Mouse (Mus musculus) liver, postnatal 0 days (tissue): ENCODE measurements around the gene Zfp639. TPM values are rescaled to one million over a fixed set of nuclear protein-coding genes. Genes with fewer than 3 reads are reported as not detected.

Source experiments
- ATAC-seq: fragments of 200-750 bp; cut with Nextera tagmentation; 2 replicates; pipeline ENCODE4 v1.8.0; 2017; ENCODE audit warnings: mild to moderate bottlenecking, moderate library complexity
- DNase-seq: peaks from one replicate; pipeline ENCODE4 v3.0.0-alpha.2; 2016
- H3K27ac ChIP-seq: fragments of 300-500 bp; sonication (generic); 2 replicates; pipeline ENCODE4 v1.5.1; 2014; ENCODE audit warnings: antibody characterized with exemption, moderate library complexity, mild to moderate bottlenecking, low read depth
- H3K27me3 ChIP-seq: fragments of 300-500 bp; sonication (generic); 2 replicates; pipeline ENCODE4 v1.6.1; 2014; ENCODE audit warnings: low read length, control low read depth, mixed read lengths; ENCODE audit not compliant: insufficient read depth
- H3K36me3 ChIP-seq: fragments of 300-500 bp; sonication (generic); replicated peaks from 2 replicates; pipeline ENCODE4 v1.6.1; 2014; ENCODE audit warnings: mild to moderate bottlenecking, control low read depth, low read length, moderate library complexity, mixed read lengths; ENCODE audit not compliant: insufficient read depth
- H3K4me1 ChIP-seq: fragments of 300-500 bp; sonication (generic); 2 replicates; pipeline ENCODE4 v1.6.1; 2014; ENCODE audit warnings: antibody characterized with exemption, mild to moderate bottlenecking, control low read depth; ENCODE audit not compliant: insufficient read depth
- H3K4me2 ChIP-seq: fragments of 300-500 bp; sonication (generic); 2 replicates; pipeline ENCODE4 v1.6.1; 2014; ENCODE audit warnings: low read depth, mild to moderate bottlenecking, low read length, moderate library complexity, mixed read lengths
- H3K4me3 ChIP-seq: fragments of 300-500 bp; sonication (generic); 2 replicates; pipeline ENCODE4 v1.5.1; 2014; ENCODE audit warnings: low read depth, low read length
- H3K9ac ChIP-seq: fragments of 300-500 bp; sonication (generic); replicated peaks from 2 replicates; pipeline ENCODE4 v1.6.1; 2014; ENCODE audit warnings: mild to moderate bottlenecking, moderate library complexity
- H3K9me3 ChIP-seq: fragments of 300-500 bp; sonication (generic); 2 replicates; pipeline ENCODE4 v1.6.1; 2016; ENCODE audit warnings: mild to moderate bottlenecking, control low read depth, low read length, mixed read lengths
- CTCF ChIP-seq: sonication (generic); IDR thresholded peaks from 2 replicates; pipeline ENCODE4 v1.5.1; 2016; ENCODE audit warnings: antibody characterized with exemption, low read depth
- EP300 ChIP-seq: IDR thresholded peaks from 2 replicates; pipeline ENCODE4 v1.6.1; 2016; ENCODE audit warnings: antibody characterized with exemption, low read depth, mild to moderate bottlenecking
- WGBS: fragments of 180-500 bp; shearing (Covaris S2); extraction: QIAGEN DNeasy Blood & Tissue Kit; methylation state at CpG from one replicate; pipeline ENCODE4 v1.1.7; 2014; ENCODE audit not compliant: insufficient replicate concordance; 5-methylcytosine and 5-hydroxymethylcytosine counted together
- polyA plus RNA-seq: library from polyadenylated mRNA; unstranded; fragments of >200 nt; fragmentation: Nextera tagmentation; extraction: Ambion mirVana; gene quantifications from 2 replicates; pipeline ENCODE4 v1.2.1, GENCODE M21; 2015

The Zfp639 gene
- polyA plus RNA-seq, 1 experiment from 2014 or later: 14.0 TPM

DNA sequence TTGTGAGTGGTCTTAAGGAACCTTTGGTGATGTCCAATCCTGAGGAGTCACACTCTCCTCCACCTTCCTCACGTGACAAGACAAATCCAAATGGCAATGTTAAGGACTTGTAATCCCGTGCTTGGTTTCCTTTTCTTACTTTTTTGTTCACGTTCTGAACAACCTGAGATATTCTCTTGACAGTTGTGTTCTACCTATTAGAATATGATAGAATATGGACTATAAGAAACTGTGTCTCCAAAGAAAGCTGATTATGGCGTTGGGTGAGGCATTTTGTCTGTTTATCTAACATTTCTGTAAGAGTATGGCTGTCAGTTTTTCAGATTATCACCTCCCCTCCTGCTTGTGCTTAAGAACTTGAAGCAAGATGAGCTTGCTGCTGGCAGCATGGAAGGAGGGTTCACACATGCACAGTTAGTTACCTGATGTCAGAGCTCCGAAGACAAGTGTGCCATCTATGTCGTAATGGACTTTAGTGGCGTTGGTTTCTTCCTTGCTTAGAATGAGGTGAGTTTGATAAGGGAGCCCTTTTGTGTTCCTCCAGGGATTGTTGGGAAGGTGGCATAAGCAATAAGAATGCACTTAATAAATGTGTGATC, 2.7 kb downstream of the Zfp639 start:
- H3K36me3 ChIP-seq: peaks cover 25% of the 10 kb centered on the region
- TF ChIP-seq CTCF: no peak
- no peak; the same call in 1 of the 2 replicates for TF ChIP-seq EP300
- no peaks in the 10 kb centered on the region for H3K27me3 ChIP-seq
- no peak overlapping the region; the same call in 1 of the 2 replicates for H3K9ac ChIP-seq
- 55% methylated on average over 7 of the region's 7 CpGs for WGBS
- H3K4me3 ChIP-seq: peak overlapping the region; percentile 19; the same call in 1 of the 2 replicates
- no peaks in the 10 kb centered on the region for H3K9me3 ChIP-seq
- ATAC-seq (no peak), DNase-seq (no peak)
- peak overlapping the region; percentile 78 for H3K4me2 ChIP-seq
- peaks cover 20% of the 10 kb centered on the region for H3K4me1 ChIP-seq
- H3K27ac ChIP-seq: peak overlapping the region; percentile 46; the same call in 1 of the 2 replicates

DNA sequence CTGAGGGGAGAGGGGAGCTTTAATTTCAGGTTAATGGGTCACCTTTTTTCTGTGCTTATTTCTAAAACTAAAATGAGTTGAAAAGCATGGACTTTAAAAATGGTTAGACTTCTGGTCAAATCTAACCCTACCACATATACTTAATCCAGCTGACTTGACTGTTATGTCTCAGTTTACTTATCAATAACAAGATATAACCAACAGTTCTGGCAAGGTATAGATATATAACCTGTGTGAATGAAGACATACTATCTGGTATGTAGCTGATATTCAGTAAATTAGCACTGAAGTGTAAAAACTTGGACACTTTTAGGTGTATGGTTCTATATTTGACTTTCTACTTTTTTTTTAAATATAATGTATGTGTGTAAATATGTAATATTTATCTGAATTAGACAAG, 3.5 kb downstream of the Zfp639 start:
- ATAC-seq (no peak), DNase-seq (no peak)
- Histone ChIP-seq H3K4me2 (peak overlapping the region; percentile 78), H3K9me3 (no peaks in the 10 kb centered on the region), H3K27ac (peak overlapping the region; percentile 46; the same call in 1 of the 2 replicates), H3K36me3 (peaks cover 28% of the 10 kb centered on the region), H3K4me3 (peak overlapping the region; percentile 19; the same call in 1 of the 2 replicates), H3K9ac (no peak overlapping the region; the same call in 1 of the 2 replicates), H3K4me1 (peaks cover 20% of the 10 kb centered on the region), H3K27me3 (no peaks in the 10 kb centered on the region)
- peak; percentile 68 for TF ChIP-seq EP300
- TF ChIP-seq CTCF: no peak

DNA sequence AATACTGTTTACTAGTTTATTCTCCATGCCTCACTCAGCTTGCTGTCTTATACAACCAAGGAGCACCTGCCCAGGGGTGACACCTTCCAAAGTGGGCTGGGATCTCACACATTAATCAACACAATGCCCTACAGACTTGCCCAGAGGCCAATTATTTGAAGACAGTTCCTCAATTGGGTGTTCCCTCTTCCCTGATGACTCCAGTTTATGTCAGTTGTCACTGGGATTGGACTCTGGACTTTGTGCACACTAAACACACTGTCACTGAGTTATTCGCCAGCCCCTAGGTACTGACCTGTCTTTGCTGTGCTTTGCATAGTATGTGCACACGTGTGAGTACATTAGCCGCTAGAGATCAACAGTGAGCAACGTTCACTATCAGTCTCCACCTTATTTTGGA, 17.1 kb downstream of the Zfp639 start:
- peak overlapping the region; percentile 34; the same call in 1 of the 2 replicates for H3K27ac ChIP-seq
- H3K4me1 ChIP-seq: no peaks in the 10 kb centered on the region
- no peaks in the 10 kb centered on the region for H3K27me3 ChIP-seq
- H3K4me2 ChIP-seq: no peak overlapping the region
- TF ChIP-seq CTCF (no peak), EP300 (no peak)
- H3K4me3 ChIP-seq: no peak overlapping the region
- 68% methylated on average over 4 of the region's 4 CpGs for WGBS
- H3K9me3 ChIP-seq: peaks cover 6% of the 10 kb centered on the region; the same call in 1 of the 2 replicates
- DNase-seq: no peak
- H3K9ac ChIP-seq: no peak overlapping the region
- no peak for ATAC-seq
- peaks cover 7% of the 10 kb centered on the region; the same call in 1 of the 2 replicates for H3K36me3 ChIP-seq

DNA sequence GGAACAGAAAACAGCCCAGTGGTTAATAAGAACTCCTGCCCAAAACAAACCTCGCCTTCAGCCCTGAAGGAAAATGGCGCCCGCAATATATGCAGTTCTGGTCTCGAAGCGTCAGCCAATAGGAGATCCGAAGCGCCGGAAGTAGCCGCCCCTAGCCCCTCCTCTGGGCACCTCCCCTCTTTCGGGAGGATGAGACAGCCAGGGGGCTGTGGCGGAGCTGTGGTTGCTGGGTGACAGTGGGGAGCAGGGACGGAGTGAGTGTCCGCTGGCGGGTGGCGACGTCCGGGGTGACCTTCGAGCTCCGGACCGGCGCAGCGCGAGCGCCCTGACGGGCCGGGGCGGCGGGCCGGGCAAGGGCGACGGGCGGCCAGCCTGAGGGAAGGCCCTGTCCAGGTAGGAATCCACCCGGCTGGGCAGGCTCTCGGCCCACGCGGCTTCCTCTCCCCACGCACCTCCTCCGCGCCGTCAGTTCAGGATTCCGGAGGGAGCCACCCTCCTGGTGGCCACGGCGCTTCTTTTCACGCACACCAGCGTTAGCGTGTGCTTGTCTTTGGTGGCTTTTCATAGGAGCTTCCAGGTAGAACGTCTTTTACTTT, 19.3 kb downstream of the Zfp639 start, which contains the start of gene Mfn1:
TSS of gene Mfn1 (plus strand) at position 163 of the 596 bp plus-strand sequence.
- peak within 1 kb of the TSS; percentile 87 for H3K9ac ChIP-seq
- peaks cover 20% of the 10 kb centered on the region for H3K36me3 ChIP-seq
- 0 out of 2 replicates have a peak, but pooled peaks have one; percentile 14 for TF ChIP-seq CTCF
- no peak for TF ChIP-seq EP300
- ATAC-seq (peak; percentile 99), DNase-seq (peak; percentile 95)
- H3K27ac ChIP-seq: peak within 1 kb of the TSS; percentile 89
- H3K4me1 ChIP-seq: no peaks in the 10 kb centered on the region
- H3K9me3 ChIP-seq: peaks cover 6% of the 10 kb centered on the region; the same call in 1 of the 2 replicates
- H3K4me3 ChIP-seq: peak within 1 kb of the TSS; percentile 77
- peak within 1 kb of the TSS; percentile 74 for H3K4me2 ChIP-seq
- no peaks in the 10 kb centered on the region for H3K27me3 ChIP-seq
- under 1% methylated on average over 46 of the region's 47 CpGs for WGBS

DNA sequence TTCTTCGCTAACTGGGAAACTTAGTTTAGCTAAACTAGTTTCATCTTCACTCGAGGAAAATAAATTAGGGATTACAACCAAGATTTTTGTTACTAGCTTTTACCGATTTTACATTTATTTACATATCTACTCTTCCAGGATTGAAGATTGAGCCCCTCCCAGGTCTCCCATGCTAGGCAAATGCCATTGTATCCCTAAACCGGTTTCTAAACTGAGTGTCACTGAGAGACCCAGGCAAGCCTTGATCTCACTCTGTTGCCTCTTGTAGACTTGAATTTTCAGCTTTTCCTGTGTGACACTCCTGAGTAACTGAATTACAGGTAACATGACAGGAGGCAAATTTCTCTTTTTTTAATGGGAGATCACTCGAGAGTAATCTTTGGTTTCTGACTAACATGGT, 20.0 kb downstream of the Zfp639 start:
- Histone ChIP-seq H3K27me3 (no peaks in the 10 kb centered on the region), H3K4me3 (peak overlapping the region; percentile 77), H3K27ac (peak overlapping the region; percentile 89), H3K4me1 (no peaks in the 10 kb centered on the region), H3K9me3 (peaks cover 6% of the 10 kb centered on the region; the same call in 1 of the 2 replicates), H3K9ac (peak overlapping the region; percentile 87), H3K4me2 (peak overlapping the region; percentile 74), H3K36me3 (peaks cover 26% of the 10 kb centered on the region)
- WGBS: 13% methylated on average over 5 of the region's 5 CpGs
- no peak for TF ChIP-seq CTCF
- TF ChIP-seq EP300: no peak
- ATAC-seq (no peak), DNase-seq (no peak)

DNA sequence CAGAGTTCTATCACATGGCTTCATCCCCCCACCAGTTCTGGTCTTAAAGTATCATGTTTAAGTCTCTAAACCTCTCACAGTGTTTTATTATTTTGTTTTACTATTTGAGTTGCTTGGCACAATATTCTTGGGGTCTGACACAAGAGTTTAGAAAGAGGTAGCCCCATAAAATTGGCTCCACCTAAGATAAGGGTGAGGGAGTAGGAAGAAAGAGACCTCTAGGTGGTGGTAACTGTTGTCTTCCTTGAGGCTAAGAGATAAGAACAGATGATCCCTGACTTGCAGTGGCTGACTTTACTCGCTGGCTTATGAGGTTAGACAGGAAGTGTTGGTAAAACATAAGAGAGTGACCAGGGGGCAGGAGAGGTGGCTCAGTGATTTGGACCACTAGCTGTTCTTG, 25.6 kb downstream of the Zfp639 start:
- Histone ChIP-seq H3K4me2 (no peak overlapping the region), H3K9ac (no peak overlapping the region), H3K36me3 (peaks cover 44% of the 10 kb centered on the region), H3K27me3 (no peaks in the 10 kb centered on the region), H3K27ac (no peak overlapping the region), H3K4me3 (no peak overlapping the region), H3K4me1 (0 out of 2 replicates have a peak, but pooled peaks cover 2% of the 10 kb centered on the region), H3K9me3 (no peaks in the 10 kb centered on the region)
- ATAC-seq (no peak), DNase-seq (no peak)
- TF ChIP-seq CTCF: no peak
- TF ChIP-seq EP300: no peak
- WGBS: 32% methylated on average over 1 of the region's 1 CpGs
